Mouse (Mus musculus) cerebellum, adult 2 months (tissue): ENCODE measurements at regions not wholly inside any gene's neighbourhood (a gene's known extent, or its start where the extent isn't known, plus 50 kb on each side); places are given as distances from the start of the nearest gene placed in this dataset.

Experiments
- DNase-seq, 2 experiments: peaks; one replicate each; pipeline ENCODE4 v3.0.0; 2021
- H3K27ac ChIP-seq: fragments of 200-500 bp; 2 replicates; pipeline ENCODE4 v1.5.1; 2012; ENCODE audit warnings: low read length, control low read depth, inconsistent platforms; ENCODE audit not compliant: insufficient read depth
- H3K27me3 ChIP-seq: fragments of 200-500 bp; 2 replicates; pipeline ENCODE4 v1.6.1; 2012; ENCODE audit warnings: inconsistent platforms, mild to moderate bottlenecking, low read length, moderate library complexity; ENCODE audit not compliant: control insufficient read depth, insufficient read depth
- H3K4me1 ChIP-seq: fragments of 200-500 bp; 2 replicates; pipeline ENCODE4 v1.6.1; 2011; ENCODE audit warnings: low read length; ENCODE audit not compliant: control insufficient read depth, insufficient read depth
- H3K4me3 ChIP-seq: fragments of 200-500 bp; replicated peaks from 2 replicates; pipeline ENCODE3; 2011; ENCODE audit warnings: mild to moderate bottlenecking, low read depth, low read length, control low read depth; ENCODE audit not compliant: insufficient read depth
- CTCF ChIP-seq: fragments of 200-500 bp; IDR thresholded peaks from 2 replicates; pipeline ENCODE4 v1.5.1; 2011; ENCODE audit warnings: low read depth, mild to moderate bottlenecking, control low read depth, low read length, moderate library complexity, borderline replicate concordance; ENCODE audit not compliant: insufficient read depth
- POLR2A ChIP-seq: fragments of 200-500 bp; IDR thresholded peaks from 2 replicates; pipeline ENCODE4 v1.6.1; 2011; ENCODE audit warnings: low read length, control low read depth, borderline replicate concordance; ENCODE audit not compliant: insufficient read depth
- WGBS: fragments of 180-500 bp; shearing (Covaris S2); methylation state at CpG from one replicate; pipeline ENCODE4 v1.1.7; 2018; 5-methylcytosine and 5-hydroxymethylcytosine counted together

DNA sequence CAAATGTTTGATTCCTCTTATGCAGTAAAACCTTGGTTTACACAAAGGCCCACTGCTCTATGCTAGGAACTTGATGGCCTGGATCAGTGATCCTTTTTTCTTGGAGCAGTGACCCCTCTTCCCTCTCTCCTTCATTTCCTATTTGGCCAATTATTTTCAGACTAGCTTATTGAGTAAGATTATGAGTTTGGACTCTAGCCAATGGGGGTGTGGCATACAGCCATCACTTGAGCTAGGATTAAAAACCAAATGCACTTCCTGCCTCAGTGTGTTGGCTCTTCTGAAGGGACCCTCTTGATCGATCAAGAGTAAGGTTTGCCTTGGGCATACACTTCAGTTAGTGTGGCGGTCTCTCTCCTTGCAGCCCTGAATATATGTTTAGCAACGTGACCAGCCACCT is 1172.6 kb upstream of the Gulo start:
- WGBS, result 55% methylated on average over 3 of the region's 3 CpGs
- TF ChIP-seq POLR2A (no peak), CTCF (no peak)
- no peak for DNase-seq
- Histone ChIP-seq H3K27me3 (no peaks in the 10 kb centered on the region), H3K27ac (no peak overlapping the region), H3K4me3 (no peak overlapping the region), H3K4me1 (no peaks in the 10 kb centered on the region)

GRCm38 (mm10) chr14:67179549-67179948 is 1170.5 kb upstream of the Gulo start:
- no peak for DNase-seq
- Histone ChIP-seq H3K4me3 (no peak overlapping the region), H3K27ac (no peak overlapping the region), H3K27me3 (no peaks in the 10 kb centered on the region), H3K4me1 (no peaks in the 10 kb centered on the region)
- TF ChIP-seq POLR2A (no peak), CTCF (no peak)

DNA sequence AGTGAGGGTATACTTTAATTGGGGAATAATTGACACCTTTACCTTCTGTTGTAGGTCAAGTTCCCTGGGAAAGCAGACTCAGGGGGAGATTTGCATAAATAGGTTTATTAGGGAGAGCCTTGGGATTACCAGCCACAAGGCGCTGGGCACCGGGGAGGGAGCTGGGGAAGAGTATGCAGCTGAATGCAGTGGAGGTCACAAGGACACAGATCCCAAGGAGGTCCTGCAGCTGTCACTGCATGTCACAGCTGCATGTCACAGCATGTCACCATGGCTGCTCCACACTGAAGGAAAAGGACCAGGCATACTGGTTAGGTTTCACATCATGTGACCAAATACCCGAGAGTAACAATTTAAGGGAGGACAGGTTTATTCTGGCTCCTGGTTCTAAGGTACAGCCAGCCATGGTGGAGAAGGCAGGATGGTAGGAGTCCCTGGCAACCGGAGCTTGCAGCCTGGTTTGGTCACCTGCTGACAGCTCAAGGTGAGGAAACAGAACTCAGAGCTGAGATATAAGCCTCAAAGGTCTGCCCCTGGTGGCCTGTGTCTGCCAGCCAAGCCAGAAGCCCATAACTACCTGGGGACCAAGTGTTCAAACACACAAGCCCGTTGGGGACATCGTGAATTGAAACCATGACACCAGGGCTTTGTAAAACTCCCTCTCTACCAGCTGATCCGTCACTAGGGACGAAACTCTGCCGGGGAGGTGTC is 1169.5 kb upstream of the Gulo start:
- no peak for DNase-seq
- Histone ChIP-seq H3K27ac (no peak overlapping the region), H3K4me1 (no peaks in the 10 kb centered on the region), H3K4me3 (no peak overlapping the region), H3K27me3 (no peaks in the 10 kb centered on the region)
- 72% methylated on average over 9 of the region's 9 CpGs for WGBS
- TF ChIP-seq CTCF (no peak), POLR2A (no peak)

- WGBS, result 82% methylated on average over 6 of the region's 6 CpGs
- Histone ChIP-seq H3K4me3 (no peak overlapping the region), H3K27me3 (no peaks in the 10 kb centered on the region), H3K4me1 (no peaks in the 10 kb centered on the region), H3K27ac (no peak overlapping the region)
- no peak for DNase-seq
- no peak for TF ChIP-seq POLR2A
- no peak for TF ChIP-seq CTCF
Observed at GRCm38 (mm10) chr14:67176672-67177071, 1167.7 kb upstream of the Gulo start.

- H3K4me1 ChIP-seq, result no peaks in the 10 kb centered on the region
- no peaks in the 10 kb centered on the region for H3K27me3 ChIP-seq
- TF ChIP-seq CTCF, result no peak
- TF ChIP-seq POLR2A, result no peak
- WGBS, result 94% methylated on average over 6 of the region's 6 CpGs
- H3K4me3 ChIP-seq, result no peak overlapping the region
- H3K27ac ChIP-seq, result no peak overlapping the region
- DNase-seq, result no peak
Observed at GRCm38 (mm10) chr14:67176100-67176499, 1167.1 kb upstream of the Gulo start.

GRCm38 (mm10) chr14:67174929-67175328 is 1165.9 kb upstream of the Gulo start:
- Histone ChIP-seq H3K27me3 (no peaks in the 10 kb centered on the region), H3K4me1 (no peaks in the 10 kb centered on the region), H3K27ac (no peak overlapping the region), H3K4me3 (no peak overlapping the region)
- DNase-seq, result no peak
- WGBS, result 46% methylated on average over 7 of the region's 7 CpGs
- no peak for TF ChIP-seq CTCF
- no peak for TF ChIP-seq POLR2A

DNA sequence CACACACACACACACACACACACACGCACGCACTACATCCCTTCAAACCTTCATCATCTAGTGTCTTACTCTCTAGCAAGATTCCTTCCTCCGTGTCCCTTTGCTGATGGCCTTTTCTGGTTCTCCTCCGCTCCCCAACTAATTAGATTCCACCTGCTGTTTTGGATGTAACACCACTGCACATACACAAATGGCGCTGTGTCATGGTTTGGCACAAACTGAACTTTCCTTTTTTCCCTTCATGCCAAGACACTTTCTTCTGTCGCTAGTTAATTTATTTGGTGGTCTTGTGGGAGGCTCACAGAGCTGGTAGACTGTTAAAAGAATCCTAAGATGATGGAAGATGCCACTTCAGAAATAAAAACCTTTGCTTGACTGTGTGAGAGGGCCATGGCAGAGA is 1161.8 kb upstream of the Gulo start:
- no peak for TF ChIP-seq CTCF
- Histone ChIP-seq H3K27ac (no peak overlapping the region), H3K4me3 (no peak overlapping the region), H3K4me1 (no peaks in the 10 kb centered on the region), H3K27me3 (no peaks in the 10 kb centered on the region)
- no peak for DNase-seq
- 57% methylated on average over 6 of the region's 6 CpGs for WGBS

DNA sequence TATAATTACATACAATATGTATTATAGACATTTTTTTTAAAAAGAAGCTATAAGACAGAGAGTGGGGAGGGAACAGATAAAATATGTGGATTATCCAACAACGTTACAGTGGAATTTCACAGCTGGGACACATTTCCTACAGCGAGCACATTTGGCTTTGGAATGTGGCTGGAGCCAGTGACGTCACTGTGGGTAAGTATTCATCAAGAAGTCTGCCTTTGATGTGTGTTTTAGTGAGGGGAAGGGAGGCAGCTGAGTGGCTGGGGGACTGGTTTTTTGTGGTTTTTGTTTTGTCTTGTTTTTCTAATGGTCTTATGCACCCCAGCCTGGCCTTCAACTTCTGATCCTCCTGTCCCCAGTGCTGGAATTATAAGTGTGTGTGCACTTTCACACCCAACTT is 1161.2 kb upstream of the Gulo start:
- Histone ChIP-seq H3K27me3 (no peaks in the 10 kb centered on the region), H3K27ac (no peak overlapping the region), H3K4me3 (no peak overlapping the region), H3K4me1 (no peaks in the 10 kb centered on the region)
- TF ChIP-seq POLR2A (no peak), CTCF (no peak)
- 58% methylated on average over 3 of the region's 3 CpGs for WGBS
- no peak for DNase-seq
